Mouse (Mus musculus): ENCODE data around the gene Gm49336. TPM values are rescaled to one million over a fixed set of nuclear protein-coding genes. Genes with fewer than 3 reads are reported as not detected.

Gene Gm49336
- polyA plus RNA-seq, 1 experiment from 2014 or later: 70.0 TPM

DNA sequence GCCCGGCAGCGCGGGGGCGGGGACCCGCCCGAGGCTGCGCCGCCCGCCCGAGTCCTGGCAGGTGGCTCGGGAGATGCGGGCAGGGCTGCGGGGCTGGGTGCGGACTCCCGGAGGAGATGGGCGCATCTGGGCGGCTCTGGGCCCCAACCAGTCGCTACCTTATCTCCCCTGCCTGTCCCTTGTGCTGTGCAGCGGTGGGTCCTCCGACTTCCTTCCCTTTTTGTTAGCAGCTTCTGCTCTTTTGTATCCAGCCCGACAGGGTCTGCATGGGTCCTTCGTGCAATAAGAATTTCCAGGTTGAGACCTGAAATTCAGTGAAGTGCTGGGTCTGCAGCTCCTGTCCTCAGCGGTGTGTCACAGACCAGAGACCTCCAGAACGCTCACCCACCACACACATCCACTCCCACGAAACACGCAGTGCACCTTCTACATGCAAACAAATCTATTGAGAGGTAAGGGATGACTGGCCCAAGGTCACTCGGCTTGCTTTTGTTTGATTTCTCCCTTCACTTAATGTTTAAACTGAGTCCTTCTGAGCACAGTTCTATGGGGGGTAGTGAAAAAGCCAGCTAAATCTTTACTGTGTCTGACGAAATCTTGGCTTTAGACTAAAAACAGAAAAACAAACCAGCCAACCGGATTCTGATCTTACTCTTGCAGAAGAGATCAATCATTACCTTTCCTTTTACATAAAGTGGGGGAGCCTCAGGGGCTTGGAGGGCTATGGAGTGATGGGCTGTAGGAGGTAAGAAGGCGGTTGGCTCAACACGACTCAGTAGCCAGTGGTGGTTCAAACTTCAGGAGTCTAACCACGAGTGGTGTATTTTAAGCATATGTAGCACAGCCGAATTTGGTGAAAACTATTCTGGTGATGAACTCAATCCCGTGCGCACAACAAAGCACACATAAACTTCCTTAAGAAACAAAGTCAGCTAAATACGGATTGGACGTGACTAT lies 73.4 kb downstream of the Gm49336 start:
- H3K9me3 ChIP-seq (ENCODE audit: control insufficient read depth, low read length): no peaks in the 10 kb centered on the region
- ATAC-seq (replicated peaks; ENCODE audit: low FRiP score) (peak; percentile 48), DNase-seq (ENCODE audit: low spot score) (peak; percentile 52)
- peaks cover 22% of the 10 kb centered on the region for H3K27me3 ChIP-seq (replicated peaks; ENCODE audit: control insufficient read depth, insufficient read depth, low read length)
- WGBS: 12% methylated on average over 37 of the region's 37 CpGs
- H3K36me3 ChIP-seq (ENCODE audit: control insufficient read depth, insufficient read depth, low read length): no peaks in the 10 kb centered on the region
- H3K4me2 ChIP-seq: peak overlapping the region; percentile 99
- peak overlapping the region; percentile 51 for H3K27ac ChIP-seq (ENCODE audit: low read depth, low read length)
- peak overlapping the region; percentile 71 for H3K4me3 ChIP-seq (ENCODE audit: low read depth, low read length)
- peak overlapping the region; percentile 59 for H3K9ac ChIP-seq (ENCODE audit: low read depth, low read length)
- H3K4me1 ChIP-seq (replicated peaks; ENCODE audit: control insufficient read depth, insufficient read depth, low read length): peaks cover 6% of the 10 kb centered on the region

DNA sequence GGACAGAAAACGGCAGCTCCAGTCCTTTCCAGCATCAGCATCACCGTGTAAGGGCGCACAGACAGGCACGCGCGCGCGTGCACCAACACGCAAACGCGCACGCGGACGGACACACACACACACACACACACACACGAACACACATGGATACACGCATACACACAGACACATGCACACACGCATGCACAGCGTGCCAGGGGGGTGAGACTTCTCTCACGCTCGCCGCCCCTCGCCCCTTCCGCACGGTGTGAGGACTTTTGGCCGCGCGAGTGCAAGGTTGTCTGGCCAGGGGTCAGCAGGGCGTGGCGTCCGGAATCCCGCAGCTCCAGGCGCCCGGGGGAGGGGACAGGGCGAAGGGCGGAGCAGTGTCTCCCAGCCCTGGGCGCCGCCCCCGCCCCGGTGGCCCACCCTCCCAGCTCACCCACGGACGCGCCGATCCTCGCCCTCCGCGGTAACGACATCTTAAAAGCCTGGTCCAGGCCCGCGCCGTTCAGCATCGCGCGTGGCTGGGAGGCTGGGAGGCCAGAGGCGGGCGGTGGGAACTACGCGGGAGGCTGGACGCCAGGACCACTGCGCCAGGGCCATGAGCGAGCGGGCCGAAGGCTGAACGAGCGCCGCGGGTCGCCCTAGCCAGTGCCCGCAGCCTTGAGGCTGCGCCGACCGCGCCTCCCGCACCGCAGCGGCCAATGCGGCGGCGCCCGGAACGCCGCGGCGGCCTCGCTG lies 74.3 kb downstream of the Gm49336 start:
- Histone ChIP-seq H3K27me3 (replicated peaks; ENCODE audit: control insufficient read depth, insufficient read depth, low read length) (peaks cover 22% of the 10 kb centered on the region), H3K4me1 (replicated peaks; ENCODE audit: control insufficient read depth, insufficient read depth, low read length) (peaks cover 6% of the 10 kb centered on the region), H3K9ac (ENCODE audit: low read depth, low read length) (peak overlapping the region; percentile 59), H3K36me3 (ENCODE audit: control insufficient read depth, insufficient read depth, low read length) (no peaks in the 10 kb centered on the region), H3K9me3 (ENCODE audit: control insufficient read depth, low read length) (no peaks in the 10 kb centered on the region), H3K4me3 (ENCODE audit: low read depth, low read length) (peak overlapping the region; percentile 71), H3K4me2 (peak overlapping the region; percentile 99), H3K27ac (ENCODE audit: low read depth, low read length) (peak overlapping the region; percentile 51)
- ATAC-seq (replicated peaks; ENCODE audit: low FRiP score) (peak; percentile 56), DNase-seq (ENCODE audit: low spot score) (peak; percentile 70)
- whole genome bisulfite sequencing: under 1% methylated on average over 82 of the region's 84 CpGs

DNA sequence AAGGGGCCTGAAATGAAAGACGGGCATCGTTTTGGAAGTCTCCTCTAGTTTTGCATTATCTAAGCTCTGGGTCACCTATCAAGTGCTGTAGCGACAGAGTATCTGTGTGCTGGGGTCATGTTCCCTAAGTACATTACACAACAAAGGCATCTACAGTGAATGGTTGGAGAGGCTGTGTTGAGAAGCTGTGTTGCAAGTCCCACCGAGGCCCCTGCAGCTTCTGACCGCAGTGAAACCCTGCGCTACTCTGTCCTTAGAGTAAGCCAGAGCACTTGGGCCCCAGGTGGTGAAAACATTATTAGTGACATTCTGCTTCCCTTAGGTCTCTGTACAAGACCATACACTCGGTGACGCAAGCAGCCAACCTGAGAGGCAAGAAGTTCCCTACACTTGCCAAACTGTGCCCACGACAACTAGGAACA lies 74.8 kb downstream of the Gm49336 start:
- Histone ChIP-seq H3K27me3 (replicated peaks; ENCODE audit: control insufficient read depth, insufficient read depth, low read length) (peaks cover 22% of the 10 kb centered on the region), H3K36me3 (ENCODE audit: control insufficient read depth, insufficient read depth, low read length) (no peaks in the 10 kb centered on the region), H3K27ac (ENCODE audit: low read depth, low read length) (peak overlapping the region; percentile 51; the same call in 1 of the 2 replicates)

DNA sequence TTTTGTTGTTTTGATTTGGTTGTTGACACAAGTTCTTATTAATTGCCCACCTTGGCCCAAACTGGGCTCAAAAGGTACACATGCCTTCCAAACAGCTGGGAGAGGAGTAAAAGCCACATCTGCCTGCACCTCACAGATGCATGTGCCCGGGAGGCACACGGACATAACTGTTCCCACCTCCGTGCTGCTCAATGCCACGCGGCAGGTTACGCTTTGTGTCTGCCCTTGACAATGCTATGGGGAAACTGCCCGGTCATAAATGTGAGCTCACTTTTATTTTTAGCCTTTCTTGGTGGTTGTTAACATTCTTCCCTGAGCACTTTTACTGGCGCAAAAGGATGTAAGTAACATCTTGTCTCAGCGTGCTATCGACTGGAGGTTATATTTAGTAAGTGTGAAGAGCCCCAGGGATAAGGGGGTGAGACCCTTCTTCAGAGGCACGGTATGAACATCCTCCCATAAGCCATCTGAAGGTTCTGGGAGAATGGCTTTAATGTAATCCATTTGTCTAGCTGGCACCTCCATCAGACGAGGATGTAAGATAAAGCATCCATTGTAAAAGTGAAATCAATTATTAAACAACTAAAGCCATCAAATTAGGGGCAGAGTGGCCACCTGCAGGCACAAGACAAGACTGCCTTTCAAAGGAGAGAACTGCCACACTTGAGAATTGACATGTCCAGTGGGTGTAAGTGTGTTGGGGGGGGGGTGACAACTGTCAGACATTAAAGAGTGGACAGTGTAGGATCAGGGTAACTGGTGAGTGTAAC lies 78.8 kb downstream of the Gm49336 start:
- no peak overlapping the region for H3K27ac ChIP-seq (ENCODE audit: low read depth, low read length)
- WGBS: 66% methylated on average over 12 of the region's 12 CpGs

More for the DNA sequence above, 74.8 kb downstream of the Gm49336 start:
- WGBS: 25% methylated on average over 9 of the region's 9 CpGs
- Histone ChIP-seq H3K4me2 (peak overlapping the region; percentile 99), H3K9ac (ENCODE audit: low read depth, low read length) (peak overlapping the region; percentile 59; the same call in 1 of the 2 replicates), H3K9me3 (ENCODE audit: control insufficient read depth, low read length) (no peaks in the 10 kb centered on the region), H3K4me1 (replicated peaks; ENCODE audit: control insufficient read depth, insufficient read depth, low read length) (peaks cover 6% of the 10 kb centered on the region), H3K4me3 (ENCODE audit: low read depth, low read length) (peak overlapping the region; percentile 71)
- ATAC-seq (replicated peaks; ENCODE audit: low FRiP score): peak; percentile 16; the same call in 1 of the 2 replicates
- no peak for DNase-seq (ENCODE audit: low spot score)

DNA sequence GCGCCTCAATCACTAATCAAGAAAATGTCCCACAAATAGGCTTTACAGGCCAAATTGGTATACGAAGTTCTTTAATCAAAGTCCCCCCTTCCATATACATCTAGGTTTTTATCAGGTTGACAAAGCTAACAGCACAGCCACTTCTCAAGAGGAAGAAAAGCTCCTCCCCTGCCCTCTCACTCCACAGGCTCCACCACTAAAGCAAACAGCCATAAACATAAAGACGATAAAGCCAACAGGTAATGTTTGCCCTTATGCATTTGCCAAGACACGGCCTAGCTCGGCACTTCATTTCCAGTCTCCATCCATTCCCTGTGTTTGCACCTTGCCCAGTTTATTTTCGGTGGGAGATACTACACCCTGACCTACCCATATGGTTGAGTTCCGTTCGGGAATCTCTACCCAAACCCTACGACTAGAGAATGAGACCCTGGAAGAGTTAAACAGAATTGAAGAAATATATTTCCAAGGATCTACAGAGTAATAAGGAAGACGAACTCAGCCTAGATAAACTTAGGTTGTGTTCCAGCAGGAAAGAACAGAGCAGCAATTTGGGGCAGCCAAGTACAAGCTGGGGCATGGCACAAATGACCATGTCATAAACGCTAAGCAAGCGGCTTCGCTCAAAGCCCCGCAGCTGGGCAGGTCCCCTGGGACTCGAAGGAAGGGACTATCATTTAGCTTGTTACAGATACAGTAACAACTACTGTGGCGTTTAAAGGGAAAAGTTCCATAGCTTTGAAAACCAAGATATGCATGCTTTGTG lies 80.3 kb downstream of the Gm49336 start:
- Histone ChIP-seq H3K4me3 (ENCODE audit: low read depth, low read length) (no peak overlapping the region), H3K36me3 (ENCODE audit: control insufficient read depth, insufficient read depth, low read length) (no peaks in the 10 kb centered on the region), H3K9ac (ENCODE audit: low read depth, low read length) (no peak overlapping the region), H3K4me2 (no peak overlapping the region), H3K27ac (ENCODE audit: low read depth, low read length) (no peak overlapping the region), H3K27me3 (replicated peaks; ENCODE audit: control insufficient read depth, insufficient read depth, low read length) (peaks cover 9% of the 10 kb centered on the region; the same call in 1 of the 2 replicates), H3K4me1 (replicated peaks; ENCODE audit: control insufficient read depth, insufficient read depth, low read length) (no peaks in the 10 kb centered on the region), H3K9me3 (ENCODE audit: control insufficient read depth, low read length) (no peaks in the 10 kb centered on the region)
- ATAC-seq (replicated peaks; ENCODE audit: low FRiP score): no peak
- DNase-seq (ENCODE audit: low spot score): no peak
- 81% methylated on average over 16 of the region's 16 CpGs for WGBS

More for the DNA sequence above, 78.8 kb downstream of the Gm49336 start:
- Histone ChIP-seq H3K36me3 (ENCODE audit: control insufficient read depth, insufficient read depth, low read length) (no peaks in the 10 kb centered on the region), H3K9ac (ENCODE audit: low read depth, low read length) (no peak overlapping the region), H3K4me2 (no peak overlapping the region), H3K9me3 (ENCODE audit: control insufficient read depth, low read length) (no peaks in the 10 kb centered on the region), H3K27me3 (replicated peaks; ENCODE audit: control insufficient read depth, insufficient read depth, low read length) (peaks cover 21% of the 10 kb centered on the region), H3K4me1 (replicated peaks; ENCODE audit: control insufficient read depth, insufficient read depth, low read length) (peaks cover 6% of the 10 kb centered on the region), H3K4me3 (ENCODE audit: low read depth, low read length) (no peak overlapping the region)
- ATAC-seq (replicated peaks; ENCODE audit: low FRiP score) (no peak), DNase-seq (ENCODE audit: low spot score) (no peak)

DNA sequence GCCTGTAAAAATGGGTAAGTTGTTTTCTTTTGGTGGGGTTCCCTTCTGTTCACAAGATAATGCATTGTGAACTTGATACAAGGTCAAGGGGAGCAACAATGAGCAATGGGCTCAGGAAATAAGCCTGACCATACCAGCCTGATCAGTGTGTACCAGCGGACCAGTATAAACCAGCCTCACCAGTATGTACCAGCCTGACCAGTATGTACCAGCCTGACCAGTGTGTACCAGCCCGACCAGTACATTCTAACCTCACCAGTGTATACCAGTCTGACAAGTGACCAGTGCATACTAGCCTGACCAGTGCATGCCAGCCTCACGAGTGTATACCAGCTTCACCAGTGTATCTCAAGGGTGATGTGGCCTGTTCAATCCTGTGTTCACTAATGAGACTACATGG lies 87.9 kb downstream of the Gm49336 start:
- Histone ChIP-seq H3K36me3 (ENCODE audit: control insufficient read depth, insufficient read depth, low read length) (no peaks in the 10 kb centered on the region), H3K4me2 (no peak overlapping the region), H3K4me1 (replicated peaks; ENCODE audit: control insufficient read depth, insufficient read depth, low read length) (no peaks in the 10 kb centered on the region), H3K9me3 (ENCODE audit: control insufficient read depth, low read length) (no peaks in the 10 kb centered on the region), H3K9ac (ENCODE audit: low read depth, low read length) (no peak overlapping the region), H3K27ac (ENCODE audit: low read depth, low read length) (no peak overlapping the region), H3K4me3 (ENCODE audit: low read depth, low read length) (no peak overlapping the region), H3K27me3 (replicated peaks; ENCODE audit: control insufficient read depth, insufficient read depth, low read length) (no peaks in the 10 kb centered on the region)
- DNase-seq (ENCODE audit: low spot score): no peak
- WGBS: 73% methylated on average over 3 of the region's 3 CpGs
- no peak for ATAC-seq (replicated peaks; ENCODE audit: low FRiP score)
